Mouse (Mus musculus) hindbrain, embryonic 13.5 days (tissue): ENCODE measurements around the gene Actb. TPM values are rescaled to one million over a fixed set of nuclear protein-coding genes. Genes with fewer than 3 reads are reported as not detected.

Experiments
- polyA plus RNA-seq: library from polyadenylated mRNA; unstranded; fragments of >200 nt; fragmentation: Nextera tagmentation; extraction: Ambion mirVana; gene quantifications from 2 replicates; pipeline ENCODE4 v1.2.1, GENCODE M21; 2015

The Actb gene
- polyA plus RNA-seq, 1 experiment from 2014 or later: 17,716 TPM

Other genes starting within 250 kb of the Actb start
- 77.3 and 77.9 TPM in 2 replicates for gene Slc29a4, start 214.2 kb downstream of the Actb start, polyA plus RNA-seq
- gene Tnrc18, start 89.1 kb downstream of the Actb start, polyA plus RNA-seq: 33.1 and 35.8 TPM in 2 replicates
- gene Fbxl18, start 11.3 kb downstream of the Actb start, polyA plus RNA-seq: 36.6 and 36.9 TPM in 2 replicates
- 484 and 516 TPM in 2 replicates for gene Fscn1, start 53.6 kb upstream of the Actb start, polyA plus RNA-seq
- gene Rnf216, start 206.2 kb upstream of the Actb start, polyA plus RNA-seq: 34.0 and 38.3 TPM in 2 replicates
- 0.08 TPM in 1 of 2 replicates, not detected in the other for gene Olfr718-ps1, start 240.8 kb upstream of the Actb start, polyA plus RNA-seq